In the genomic region with DNA sequence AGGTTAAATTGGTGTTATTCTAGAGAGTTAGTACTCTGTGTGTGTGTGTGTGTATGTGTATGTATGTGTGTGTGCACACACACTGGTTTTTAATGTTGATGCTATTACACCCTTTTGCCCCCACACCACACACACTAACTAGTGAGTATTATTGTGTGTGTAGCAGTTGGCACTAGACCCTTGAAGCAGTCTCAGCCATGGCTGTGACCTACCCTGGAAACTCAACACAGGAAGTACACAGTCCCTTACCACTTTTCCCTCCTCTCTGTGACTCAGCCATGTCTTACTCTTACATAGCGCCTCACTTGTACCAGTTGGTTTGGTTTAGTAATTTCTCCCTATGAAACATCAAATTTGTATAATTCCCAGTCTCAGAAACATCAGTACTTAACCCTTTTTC, we compare ENCODE assay signal across 25 mouse cellular contexts. TPM values are rescaled to one million over a fixed set of nuclear protein-coding genes. Genes with fewer than 3 reads are reported as not detected.
DNase-seq lines count a peak whose midpoint lies in the region; ATAC-seq and TF ChIP-seq lines count a peak whose summit lies in the region.
"Had no signal": no experiment of that assay in that cellular context is flagged by ENCODE, and none has a peak within 500 bp of the region (broad histone marks: within the 10 kb centered on the region; RNA-seq: fewer than 3 reads in every experiment).

No protein-coding gene starts in this region.

- no peaks in the 10 kb centered on the region for H3K27me3 ChIP-seq in megakaryocyte, embryonic 14.5 days (replicated peaks)
- H3K27me3 ChIP-seq in intestine, postnatal 0 days (replicated peaks; ENCODE audit: control insufficient read depth, insufficient read depth, low read length), result no peaks in the 10 kb centered on the region
- H3K27me3 ChIP-seq: embryonic facial prominence, embryonic 12.5 days; embryonic facial prominence, embryonic 15.5 days; hindbrain, embryonic 12.5 days; hindbrain, embryonic 15.5 days; intestine, embryonic 15.5 days; Patski had no signal

- peak; percentile 43 for ATAC-seq in CD4-positive, CD25-positive, alpha-beta regulatory T cell, adult 4 months
- peak; percentile 30; the same call in 1 of the 2 replicates for ATAC-seq in granulocyte monocyte progenitor cell, adult 5-6 weeks (replicated peaks; ENCODE audit: poor library complexity, severe bottlenecking)
- ATAC-seq in megakaryocyte-erythroid progenitor cell, adult 5-6 weeks (replicated peaks; ENCODE audit: low FRiP score, low TSS enrichment, poor library complexity, severe bottlenecking), result no peak
- ATAC-seq in intestine, postnatal 0 days, result no peak
- ATAC-seq: forebrain, embryonic 14.5 days; forebrain, postnatal 0 days; intestine, embryonic 15.5 days; Patski had no signal

- H3K27ac ChIP-seq in intestine, postnatal 0 days (ENCODE audit: low read depth, low read length), result no peak overlapping the region
- H3K27ac ChIP-seq: embryonic facial prominence, embryonic 12.5 days; embryonic facial prominence, embryonic 15.5 days; gastrocnemius, adult 2 months; heart, adult 2 months; heart, embryonic 10.5 days; hindbrain, embryonic 12.5 days; hindbrain, embryonic 15.5 days; intestine, embryonic 15.5 days had no signal

- no peak for TF ChIP-seq CTCF in intestine, postnatal 0 days (IDR thresholded peaks at IDR 0.05; ENCODE audit: low read depth)

- peaks cover 79% of the 10 kb centered on the region for H3K4me1 ChIP-seq in megakaryocyte, embryonic 14.5 days
- no peaks in the 10 kb centered on the region for H3K4me1 ChIP-seq in intestine, postnatal 0 days (replicated peaks; ENCODE audit: control insufficient read depth, insufficient read depth, low read length)
- H3K4me1 ChIP-seq: embryonic facial prominence, embryonic 12.5 days; hindbrain, embryonic 12.5 days; intestine, embryonic 15.5 days had no signal

- no peak overlapping the region for H3K4me2 ChIP-seq in intestine, postnatal 0 days (replicated peaks; ENCODE audit: low read depth)
- H3K4me2 ChIP-seq: embryonic facial prominence, embryonic 12.5 days; embryonic facial prominence, embryonic 15.5 days; hindbrain, embryonic 12.5 days; hindbrain, embryonic 15.5 days; intestine, embryonic 15.5 days had no signal

- 97% methylated on average over 1 of the region's 1 CpGs for WGBS in intestine, postnatal 0 days

- H3K9ac ChIP-seq in intestine, postnatal 0 days (ENCODE audit: low read depth, low read length), result no peak overlapping the region
- H3K9ac ChIP-seq: embryonic facial prominence, embryonic 12.5 days; embryonic facial prominence, embryonic 15.5 days; forebrain, postnatal 0 days; hindbrain, embryonic 12.5 days; hindbrain, embryonic 15.5 days; intestine, embryonic 15.5 days had no signal

- H3K4me3 ChIP-seq in megakaryocyte, embryonic 14.5 days (replicated peaks), result peak overlapping the region; percentile 62
- no peak overlapping the region for H3K4me3 ChIP-seq in intestine, postnatal 0 days (ENCODE audit: low read depth, low read length)
- H3K4me3 ChIP-seq: embryonic facial prominence, embryonic 12.5 days; embryonic facial prominence, embryonic 15.5 days; gastrocnemius, adult 2 months; heart, adult 2 months; heart, embryonic 10.5 days; hindbrain, embryonic 12.5 days; hindbrain, embryonic 15.5 days; intestine, embryonic 15.5 days had no signal

- DNase-seq in CD4-positive helper T cell, adult 2 months (ENCODE audit: low read depth, low spot score), result peak; percentile 13
- DNase-seq in layer of hippocampus, postnatal 25 days (ENCODE audit: extremely low spot score in 1 of 2, low spot score in 1 of 2), result no peak
- DNase-seq: adrenal gland, adult 2 months; adrenal gland, postnatal 14 days; cerebellum, adult 11 months; cerebellum, adult 8-10 months; forebrain, postnatal 0 days; gastrocnemius, adult 2 months; gastrocnemius, postnatal 14 days; heart, adult 2 months; kidney, adult 18-20 months had no signal

- H3K36me3 ChIP-seq in megakaryocyte, embryonic 14.5 days (replicated peaks; ENCODE audit: low read length), result peaks cover 75% of the 10 kb centered on the region
- no peaks in the 10 kb centered on the region for H3K36me3 ChIP-seq in intestine, postnatal 0 days (ENCODE audit: control insufficient read depth, insufficient read depth)
- H3K36me3 ChIP-seq: embryonic facial prominence, embryonic 12.5 days; embryonic facial prominence, embryonic 15.5 days; heart, embryonic 10.5 days; hindbrain, embryonic 12.5 days; hindbrain, embryonic 15.5 days; intestine, embryonic 15.5 days had no signal

- no peaks in the 10 kb centered on the region for H3K9me3 ChIP-seq in megakaryocyte, embryonic 14.5 days
- no peaks in the 10 kb centered on the region for H3K9me3 ChIP-seq in intestine, postnatal 0 days (ENCODE audit: control insufficient read depth)
- H3K9me3 ChIP-seq: embryonic facial prominence, embryonic 12.5 days; embryonic facial prominence, embryonic 15.5 days; G1E; heart, embryonic 10.5 days; hindbrain, embryonic 12.5 days; hindbrain, embryonic 15.5 days; intestine, embryonic 15.5 days had no signal

RNA-seq across cellular contexts. Expression of a gene that starts 37.8 kb away (rescaled TPM):
- polyA plus RNA-seq in CD4-positive, CD25-positive, alpha-beta regulatory T cell, adult 4 months (2017; shearing (Covaris generic)), result 10 to 100 TPM in 1 of 2 experiments, 1 to 10 TPM in 1; 7.4 to 10.6 TPM
- total RNA-seq in granulocyte monocyte progenitor cell, adult 5-6 weeks (2014; fragmentation: Nextera tagmentation), result 41.8 and 47.6 TPM in 2 replicates
- 69.2 and 79.4 TPM in 2 replicates for total RNA-seq in granulocyte monocyte progenitor cell, adult 5-6 weeks (2017)
- 9.6 and 14.4 TPM in 2 replicates for polyA plus RNA-seq in megakaryocyte, embryonic 14.5 days (2012; ENCODE audit: insufficient read depth, low replicate concordance)
- 11.4 and 14.8 TPM in 2 replicates for total RNA-seq in megakaryocyte-erythroid progenitor cell, adult 5-6 weeks (2014; fragmentation: Nextera tagmentation)
- total RNA-seq in megakaryocyte-erythroid progenitor cell, adult 5-6 weeks (2017), result 14.4 and 26.4 TPM in 2 replicates
- 4.4 and 4.6 TPM in 2 replicates for polyA plus RNA-seq in intestine, postnatal 0 days (2015; fragmentation: Nextera tagmentation; extraction: Ambion mirVana)
- total RNA-seq in layer of hippocampus, postnatal 25 days (2021), result 10 to 100 TPM; 17.6 to 18.3 TPM

Comparison
In these comparisons a context has a peak if more than half of its experiments do, and no peak if none do; other contexts are left out.
1. ATAC-seq: peak in CD4-positive, CD25-positive, alpha-beta regulatory T cell, adult 4 months (single experiment) and granulocyte monocyte progenitor cell, adult 5-6 weeks (single experiment); none in megakaryocyte-erythroid progenitor cell, adult 5-6 weeks (single experiment) and intestine, postnatal 0 days (single experiment).